Mouse (Mus musculus): ENCODE results near the gene Retreg1. TPM values are rescaled to one million over a fixed set of nuclear protein-coding genes. Genes with fewer than 3 reads are reported as not detected.

The Retreg1 gene
- polyA plus RNA-seq, 1 experiment from 2014 or later = 56.5 TPM

DNA sequence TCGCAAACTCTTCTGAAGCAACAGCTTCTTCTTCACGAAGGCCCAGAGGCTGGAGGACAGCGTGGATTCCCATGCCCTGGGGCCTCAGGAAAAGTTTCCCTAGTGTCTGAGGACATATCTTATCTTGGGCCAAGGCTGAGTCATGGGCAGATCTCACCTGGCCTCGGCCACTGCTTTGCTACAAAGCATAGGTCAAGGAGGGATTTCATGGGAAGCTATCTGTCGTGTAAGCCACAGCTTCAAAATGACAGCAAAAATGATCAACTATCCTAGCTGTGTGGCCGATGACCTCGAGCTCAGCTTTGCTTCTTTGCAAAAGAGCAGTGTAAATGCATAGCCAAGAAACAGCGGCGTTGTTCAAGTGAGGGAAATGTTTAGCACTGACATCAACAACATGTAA is 89.5 kb downstream of the Retreg1 start:
- WGBS = 64% methylated on average over 9 of the region's 9 CpGs
- Histone ChIP-seq H3K9me3 (replicated peaks) (no peaks in the 10 kb centered on the region), H3K9ac (no peak overlapping the region), H3K27me3 (replicated peaks) (no peaks in the 10 kb centered on the region), H3K4me1 (replicated peaks) (peaks cover 43% of the 10 kb centered on the region), H3K4me3 (no peak overlapping the region), H3K4me2 (no peak overlapping the region), H3K27ac (ENCODE audit: poor library complexity, severe bottlenecking) (peak overlapping the region; percentile 73), H3K36me3 (no peaks in the 10 kb centered on the region)
- ATAC-seq (ENCODE audit: insufficient number of reproducible peaks, low FRiP score) = no peak

DNA sequence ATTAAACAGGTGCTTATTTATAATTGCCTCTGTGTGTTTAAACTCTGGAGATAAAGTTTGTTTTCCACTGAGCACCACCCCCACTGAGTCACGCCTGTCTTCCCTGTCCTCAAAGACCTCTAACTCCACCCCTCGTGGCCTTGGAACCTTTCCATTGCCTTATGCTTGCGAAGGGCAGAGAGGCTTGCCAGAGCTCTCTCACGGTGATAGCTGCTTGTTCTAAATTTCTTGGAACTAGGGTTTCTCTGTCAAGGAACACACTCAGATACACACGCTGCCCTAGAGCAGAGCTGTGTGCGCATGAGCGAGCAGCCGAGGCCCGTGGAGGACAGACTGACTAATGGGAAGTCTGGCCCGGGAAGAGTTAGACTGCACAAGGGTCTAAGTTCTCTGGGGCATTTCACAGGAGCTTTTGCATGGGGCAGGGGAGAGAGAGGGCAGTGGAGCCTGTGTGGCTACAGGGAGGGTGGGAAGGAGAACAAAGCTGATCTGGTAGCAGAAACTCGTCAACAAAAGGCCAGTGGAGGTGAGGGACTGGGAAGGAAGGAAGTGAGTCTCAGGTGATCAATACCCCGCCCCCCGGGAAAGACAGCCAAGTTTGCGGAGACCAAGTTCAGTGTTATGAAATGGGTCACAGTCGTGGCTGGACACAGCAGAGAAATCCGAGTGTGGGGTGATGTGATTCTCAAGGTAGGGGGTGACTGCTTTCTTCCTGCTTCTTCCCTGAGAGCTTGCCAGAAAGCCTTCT is 90.1 kb downstream of the Retreg1 start:
- peak overlapping the region; percentile 41; the same call in 1 of the 2 replicates for H3K9ac ChIP-seq
- H3K4me3 ChIP-seq = no peak overlapping the region
- peak overlapping the region; percentile 20 for H3K4me2 ChIP-seq
- H3K9me3 ChIP-seq (replicated peaks) = no peaks in the 10 kb centered on the region
- H3K27me3 ChIP-seq (replicated peaks) = no peaks in the 10 kb centered on the region
- no peaks in the 10 kb centered on the region for H3K36me3 ChIP-seq
- ATAC-seq (ENCODE audit: insufficient number of reproducible peaks, low FRiP score) = peak; percentile 56
- H3K4me1 ChIP-seq (replicated peaks) = peaks cover 41% of the 10 kb centered on the region
- WGBS = 44% methylated on average over 16 of the region's 16 CpGs
- peak overlapping the region; percentile 73 for H3K27ac ChIP-seq (ENCODE audit: poor library complexity, severe bottlenecking)

DNA sequence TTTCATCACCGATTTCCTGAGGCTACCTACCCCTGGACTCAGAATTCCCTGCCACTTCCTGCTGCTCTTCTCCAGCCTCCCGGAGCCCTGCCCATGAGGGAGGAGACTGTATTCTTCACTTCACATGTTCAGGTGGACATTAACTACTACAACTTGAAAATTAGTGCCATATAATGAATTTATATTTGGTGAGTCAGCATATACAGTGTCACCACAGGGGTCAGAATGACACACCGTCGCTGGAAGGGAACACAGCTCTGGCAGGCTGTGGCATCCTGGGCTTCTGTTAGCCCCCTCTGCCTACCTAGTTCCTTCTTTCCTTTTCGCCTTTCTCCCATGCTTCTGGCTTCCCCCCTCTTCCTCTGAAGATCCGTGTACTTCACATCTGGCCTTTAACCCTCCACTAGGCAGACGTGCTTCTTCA is 90.7 kb downstream of the Retreg1 start:
- 58% methylated on average over 7 of the region's 7 CpGs for WGBS
- no peaks in the 10 kb centered on the region for H3K36me3 ChIP-seq
- no peaks in the 10 kb centered on the region for H3K27me3 ChIP-seq (replicated peaks)
- H3K4me3 ChIP-seq = no peak overlapping the region
- no peak for ATAC-seq (ENCODE audit: insufficient number of reproducible peaks, low FRiP score)
- H3K4me2 ChIP-seq = no peak overlapping the region
- no peak overlapping the region for H3K27ac ChIP-seq (ENCODE audit: poor library complexity, severe bottlenecking)
- peaks cover 37% of the 10 kb centered on the region for H3K4me1 ChIP-seq (replicated peaks)
- no peak overlapping the region for H3K9ac ChIP-seq
- H3K9me3 ChIP-seq (replicated peaks) = no peaks in the 10 kb centered on the region

DNA sequence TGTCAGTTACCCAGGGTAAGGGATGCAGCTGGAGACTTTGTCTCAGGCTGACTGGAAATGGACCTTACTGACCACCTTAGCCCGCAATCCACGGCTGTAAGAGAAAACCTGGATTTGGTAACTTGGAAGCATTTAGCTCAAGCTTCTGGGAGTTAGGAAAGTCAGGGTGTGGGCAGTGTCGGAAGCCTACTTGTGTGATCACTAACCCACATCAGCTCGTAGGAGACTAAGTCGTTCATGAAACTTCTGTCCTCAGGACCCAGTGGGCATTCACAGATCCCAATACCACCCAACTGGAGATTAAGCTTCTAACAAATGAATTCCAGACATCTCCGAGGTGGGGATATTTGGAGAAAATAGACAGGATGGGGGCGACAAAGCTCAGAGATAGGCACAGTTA is 91.4 kb downstream of the Retreg1 start:
- H3K9me3 ChIP-seq (replicated peaks) = no peaks in the 10 kb centered on the region
- no peak overlapping the region for H3K4me2 ChIP-seq
- WGBS = 68% methylated on average over 7 of the region's 7 CpGs
- no peak for ATAC-seq (ENCODE audit: insufficient number of reproducible peaks, low FRiP score)
- H3K9ac ChIP-seq = no peak overlapping the region
- no peaks in the 10 kb centered on the region for H3K27me3 ChIP-seq (replicated peaks)
- H3K4me1 ChIP-seq (replicated peaks) = peaks cover 33% of the 10 kb centered on the region
- H3K27ac ChIP-seq (ENCODE audit: poor library complexity, severe bottlenecking) = no peak overlapping the region
- H3K36me3 ChIP-seq = no peaks in the 10 kb centered on the region
- H3K4me3 ChIP-seq = no peak overlapping the region

DNA sequence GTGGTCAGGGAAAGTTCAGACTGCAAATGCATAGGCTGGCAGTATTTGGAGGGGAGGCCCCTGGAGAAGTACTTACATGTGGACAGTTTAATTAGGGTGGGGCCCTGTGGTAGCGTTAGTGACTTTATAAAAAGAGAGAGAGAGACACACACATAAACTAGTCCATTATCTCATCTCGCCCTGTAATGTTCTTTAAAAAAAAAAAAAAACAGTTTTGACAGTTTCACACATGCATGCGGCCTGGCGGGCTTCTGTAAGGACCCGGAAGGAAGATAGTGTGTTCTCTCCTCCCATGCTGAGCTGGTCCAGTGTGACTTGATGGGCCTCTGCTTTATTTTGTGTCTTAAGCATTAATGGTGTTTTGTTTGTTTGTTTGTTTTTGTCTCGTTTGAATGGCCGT is 95.5 kb downstream of the Retreg1 start:
- no peaks in the 10 kb centered on the region for H3K27me3 ChIP-seq (replicated peaks)
- no peak overlapping the region for H3K4me3 ChIP-seq
- no peak overlapping the region for H3K9ac ChIP-seq
- H3K27ac ChIP-seq (ENCODE audit: poor library complexity, severe bottlenecking) = no peak overlapping the region
- no peak overlapping the region for H3K4me2 ChIP-seq
- ATAC-seq (ENCODE audit: insufficient number of reproducible peaks, low FRiP score) = no peak
- no peaks in the 10 kb centered on the region for H3K9me3 ChIP-seq (replicated peaks)
- WGBS = 85% methylated on average over 7 of the region's 7 CpGs
- H3K36me3 ChIP-seq = no peaks in the 10 kb centered on the region
- peaks cover 18% of the 10 kb centered on the region for H3K4me1 ChIP-seq (replicated peaks)

DNA sequence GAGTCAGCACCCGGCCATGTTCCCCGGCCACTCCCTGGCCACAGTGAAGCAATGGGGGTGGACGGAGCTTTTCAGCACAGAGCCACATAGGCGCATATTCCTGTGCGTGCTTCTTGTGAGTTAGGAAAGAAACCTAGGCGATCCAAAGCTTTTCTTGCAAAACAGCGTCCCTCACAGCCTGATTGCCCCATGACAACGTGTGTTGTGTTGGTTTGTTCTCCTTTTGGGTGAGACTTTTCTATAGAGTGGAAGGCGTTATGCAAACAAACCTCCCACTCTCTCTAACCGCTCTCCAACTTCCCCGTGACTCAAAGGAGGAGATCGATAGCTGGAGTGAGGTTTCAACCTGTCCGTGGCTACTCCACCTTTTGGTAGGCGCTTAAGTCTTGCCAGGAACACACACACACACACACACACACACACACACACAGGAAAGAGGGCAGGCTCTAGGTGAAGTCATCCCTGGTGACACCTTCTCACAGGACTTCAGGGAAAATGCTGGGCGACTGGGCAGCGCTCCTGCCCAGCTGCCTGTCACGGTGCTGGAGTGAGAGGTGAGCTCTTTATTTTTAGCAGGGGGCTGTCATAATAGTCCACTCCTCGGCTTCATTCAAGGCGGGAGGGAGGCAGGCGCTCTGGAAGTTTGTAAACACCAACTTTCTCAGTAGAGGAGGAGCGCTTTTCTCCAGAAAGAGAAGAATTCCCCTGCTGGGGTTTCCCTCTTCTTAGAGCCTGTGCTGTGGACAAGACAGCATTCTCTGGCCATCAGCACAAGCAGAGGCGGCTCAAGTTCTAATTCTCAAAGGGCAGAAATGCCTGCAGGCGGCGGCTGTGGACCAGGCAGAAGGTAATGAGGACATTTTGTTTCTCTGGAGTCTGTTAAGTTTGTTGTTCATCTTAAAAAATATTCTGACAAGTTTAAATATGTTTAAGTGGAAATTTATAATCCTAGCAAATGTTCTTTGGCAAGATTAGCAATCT is 97.7 kb downstream of the Retreg1 start:
- H3K27ac ChIP-seq (ENCODE audit: poor library complexity, severe bottlenecking) = peak overlapping the region; percentile 94

DNA sequence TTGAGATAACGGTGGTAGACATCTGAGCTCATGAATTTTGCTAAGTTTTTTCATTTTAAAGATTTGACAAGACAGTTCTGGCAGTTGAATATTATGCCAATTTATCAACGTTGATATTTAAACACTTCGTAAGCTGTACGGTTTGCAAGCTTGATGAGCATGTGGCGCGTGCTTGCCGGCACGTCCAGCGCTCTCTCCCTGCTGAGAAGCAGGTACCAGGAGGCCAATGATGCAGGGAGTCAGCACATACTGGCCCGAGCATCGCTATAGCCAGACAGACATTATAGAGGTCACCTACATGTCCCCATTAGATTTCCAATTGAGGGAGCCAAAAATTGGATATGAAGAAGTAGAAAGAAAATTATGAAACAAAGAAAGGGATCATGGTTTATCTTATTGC is 98.5 kb downstream of the Retreg1 start:
- H3K9me3 ChIP-seq (replicated peaks) = no peaks in the 10 kb centered on the region
- H3K27me3 ChIP-seq (replicated peaks) = no peaks in the 10 kb centered on the region
- H3K4me3 ChIP-seq = peak overlapping the region; percentile 52
- peak overlapping the region; percentile 78 for H3K27ac ChIP-seq (ENCODE audit: poor library complexity, severe bottlenecking)
- H3K36me3 ChIP-seq = no peaks in the 10 kb centered on the region
- 65% methylated on average over 11 of the region's 11 CpGs for WGBS
- H3K4me1 ChIP-seq (replicated peaks) = peaks cover 31% of the 10 kb centered on the region
- no peak for ATAC-seq (ENCODE audit: insufficient number of reproducible peaks, low FRiP score)
- H3K4me2 ChIP-seq = peak overlapping the region; percentile 65
- peak overlapping the region; percentile 63 for H3K9ac ChIP-seq

More for the DNA sequence above, 97.7 kb downstream of the Retreg1 start:
- ATAC-seq (ENCODE audit: insufficient number of reproducible peaks, low FRiP score) = peak; percentile 79
- peaks cover 29% of the 10 kb centered on the region for H3K4me1 ChIP-seq (replicated peaks)
- peak overlapping the region; percentile 52 for H3K4me3 ChIP-seq
- H3K36me3 ChIP-seq = no peaks in the 10 kb centered on the region
- no peaks in the 10 kb centered on the region for H3K9me3 ChIP-seq (replicated peaks)
- peak overlapping the region; percentile 67 for H3K9ac ChIP-seq
- H3K27me3 ChIP-seq (replicated peaks) = no peaks in the 10 kb centered on the region
- peak overlapping the region; percentile 67 for H3K4me2 ChIP-seq
- WGBS = 33% methylated on average over 24 of the region's 24 CpGs

DNA sequence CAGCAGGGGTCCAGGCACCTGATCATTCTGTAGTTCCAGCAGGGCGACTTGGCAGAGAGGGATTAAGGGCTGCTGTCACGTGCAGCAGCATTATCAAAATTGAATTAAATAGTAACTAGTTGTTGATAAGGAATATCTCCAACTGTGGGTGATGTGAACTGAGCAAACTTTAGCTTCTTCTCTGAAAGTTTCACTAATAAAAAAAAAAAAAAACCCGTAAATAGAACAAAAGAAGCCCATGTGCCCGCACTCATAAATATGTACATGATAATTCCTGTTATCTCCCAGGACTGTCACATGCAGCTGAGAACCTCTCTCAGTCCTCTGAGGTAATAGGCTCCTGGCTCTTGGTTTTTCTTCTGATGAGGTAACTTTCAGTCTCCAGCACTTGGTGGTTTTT is 99.4 kb downstream of the Retreg1 start:
- Histone ChIP-seq H3K4me1 (replicated peaks) (peaks cover 38% of the 10 kb centered on the region), H3K36me3 (no peaks in the 10 kb centered on the region), H3K4me2 (peak overlapping the region; percentile 65), H3K9me3 (replicated peaks) (no peaks in the 10 kb centered on the region), H3K9ac (peak overlapping the region; percentile 69), H3K27me3 (replicated peaks) (no peaks in the 10 kb centered on the region), H3K27ac (ENCODE audit: poor library complexity, severe bottlenecking) (peak overlapping the region; percentile 78; the same call in 1 of the 2 replicates), H3K4me3 (peak overlapping the region; percentile 52)
- 44% methylated on average over 4 of the region's 4 CpGs for WGBS
- ATAC-seq (ENCODE audit: insufficient number of reproducible peaks, low FRiP score) = no peak

DNA sequence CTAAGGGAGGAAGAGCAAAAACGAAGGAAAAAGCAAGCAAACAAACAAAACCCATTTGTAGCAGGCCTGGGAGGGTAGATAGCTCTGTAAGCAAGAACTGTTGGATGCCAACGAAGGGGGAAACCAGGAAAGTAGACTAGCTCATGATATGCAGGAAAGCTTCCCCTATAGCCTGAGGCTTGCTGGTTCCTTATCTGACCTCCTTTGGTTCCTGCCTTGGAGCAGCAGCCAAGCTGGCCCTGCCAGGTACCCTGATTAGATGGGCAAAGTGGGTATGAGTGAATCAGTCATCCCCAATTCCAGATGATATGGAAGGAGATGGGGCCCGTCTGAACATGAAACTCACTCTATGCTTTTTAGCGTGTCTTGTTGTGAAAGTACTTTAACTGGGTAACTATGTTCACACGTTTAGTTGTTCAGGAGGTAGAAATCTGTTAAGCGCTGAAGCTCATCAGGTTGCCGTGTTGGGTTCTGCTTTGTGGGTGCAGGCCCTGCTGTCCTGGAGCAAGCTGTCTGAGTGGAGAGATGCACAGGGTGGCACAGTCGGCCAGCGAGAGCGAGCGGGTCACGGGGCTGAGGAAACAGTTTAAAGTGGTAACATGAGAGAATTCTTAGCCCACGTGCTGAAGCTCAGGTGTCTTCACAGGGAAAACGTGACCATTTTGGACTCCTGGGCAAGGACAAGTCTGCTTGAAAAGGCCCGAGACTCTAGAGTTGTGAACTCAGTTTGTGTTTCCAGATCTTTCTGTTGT is 100.6 kb downstream of the Retreg1 start:
- H3K36me3 ChIP-seq = peaks cover under 1% of the 10 kb centered on the region; the same call in 1 of the 2 replicates
- no peaks in the 10 kb centered on the region; the same call in 1 of the 2 replicates for H3K9me3 ChIP-seq (replicated peaks)
- no peak overlapping the region for H3K27ac ChIP-seq (ENCODE audit: poor library complexity, severe bottlenecking)
- peak overlapping the region; percentile 50 for H3K9ac ChIP-seq
- no peak for ATAC-seq (ENCODE audit: insufficient number of reproducible peaks, low FRiP score)
- H3K4me2 ChIP-seq = peak overlapping the region; percentile 65
- no peaks in the 10 kb centered on the region for H3K27me3 ChIP-seq (replicated peaks)
- peaks cover 44% of the 10 kb centered on the region for H3K4me1 ChIP-seq (replicated peaks)
- peak overlapping the region; percentile 52 for H3K4me3 ChIP-seq
- WGBS = 76% methylated on average over 15 of the region's 15 CpGs

DNA sequence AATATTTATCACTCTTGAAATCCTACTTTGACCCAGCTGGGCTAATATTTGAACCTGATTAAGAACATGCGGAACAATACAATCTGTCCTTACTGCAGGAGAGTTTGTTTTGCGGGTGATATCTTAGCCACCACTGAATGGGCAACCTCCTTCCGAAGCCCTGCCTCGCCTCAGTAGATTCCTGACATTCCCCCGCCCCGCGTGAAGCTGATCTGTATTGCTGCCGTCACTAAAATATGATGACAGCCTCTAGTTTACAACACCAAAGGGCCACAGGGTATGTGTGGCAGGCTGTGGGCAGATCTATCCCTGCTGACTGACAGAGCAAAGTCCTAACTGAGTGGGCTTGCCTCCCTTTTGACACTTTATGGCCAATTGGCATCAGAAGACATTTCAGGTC is 102.2 kb downstream of the Retreg1 start:
- Histone ChIP-seq H3K36me3 (peaks cover 3% of the 10 kb centered on the region; the same call in 1 of the 2 replicates), H3K9ac (no peak overlapping the region), H3K9me3 (replicated peaks) (no peaks in the 10 kb centered on the region; the same call in 1 of the 2 replicates), H3K27me3 (replicated peaks) (no peaks in the 10 kb centered on the region), H3K4me1 (replicated peaks) (peaks cover 56% of the 10 kb centered on the region), H3K4me2 (peak overlapping the region; percentile 45), H3K27ac (ENCODE audit: poor library complexity, severe bottlenecking) (peak overlapping the region; percentile 78), H3K4me3 (no peak overlapping the region)
- peak; percentile 53; the same call in 1 of the 2 replicates for ATAC-seq (ENCODE audit: insufficient number of reproducible peaks, low FRiP score)
- WGBS = 25% methylated on average over 8 of the region's 8 CpGs
